Mouse (Mus musculus): ENCODE measurements at regions not wholly inside any gene's neighbourhood (a gene's known extent, or its start where the extent isn't known, plus 50 kb on each side); places are given as distances from the start of the nearest gene placed in this dataset.

GRCm38 (mm10) chr17:87571345-87571932 is 64.3 kb upstream of the Epcam start:
- Histone ChIP-seq H3K4me2 (ENCODE audit: low read depth, low read length) (peak overlapping the region; percentile 62), H3K9ac (ENCODE audit: low read length) (peak overlapping the region; percentile 1; the same call in 1 of the 2 replicates), H3K9me3 (ENCODE audit: control insufficient read depth, low read length) (no peaks in the 10 kb centered on the region), H3K4me3 (ENCODE audit: low read length) (peak overlapping the region; percentile 26), H3K27me3 (ENCODE audit: control insufficient read depth, insufficient read depth, low read depth, low read length) (no peaks in the 10 kb centered on the region), H3K27ac (ENCODE audit: low read length) (no peak overlapping the region), H3K36me3 (ENCODE audit: control insufficient read depth, insufficient read depth, low read length) (no peaks in the 10 kb centered on the region), H3K4me1 (replicated peaks; ENCODE audit: control insufficient read depth, insufficient read depth, low read length) (peaks cover 8% of the 10 kb centered on the region)
- WGBS, result 7% methylated on average over 18 of the region's 18 CpGs
- peak; percentile 91 for ATAC-seq (ENCODE audit: low read depth)

DNA sequence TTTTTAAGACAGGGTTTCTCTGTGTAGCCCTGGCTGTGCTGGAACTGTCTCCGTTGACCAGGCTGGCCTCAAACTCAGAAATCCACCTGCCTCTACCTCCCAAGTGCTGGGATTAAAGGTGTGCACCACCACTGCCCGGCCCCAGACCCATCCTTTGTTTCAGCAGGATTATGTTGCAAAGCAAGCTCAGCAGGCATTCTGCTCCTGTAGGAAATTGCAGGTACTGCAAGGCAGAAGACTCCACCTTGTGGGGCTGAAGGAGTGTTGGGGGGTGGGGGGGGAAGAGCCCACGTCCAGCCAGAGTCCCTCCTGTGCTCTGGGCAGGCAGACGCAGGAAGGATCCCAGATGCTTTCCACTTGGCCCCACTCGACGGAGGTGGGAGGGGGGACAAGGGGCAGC is 52.2 kb upstream of the Epcam start:
- H3K27me3 ChIP-seq (ENCODE audit: control insufficient read depth, insufficient read depth, low read depth, low read length), result no peaks in the 10 kb centered on the region
- no peak overlapping the region for H3K27ac ChIP-seq (ENCODE audit: low read length)
- no peaks in the 10 kb centered on the region for H3K4me1 ChIP-seq (replicated peaks; ENCODE audit: control insufficient read depth, insufficient read depth, low read length)
- 43% methylated on average over 6 of the region's 6 CpGs for WGBS
- no peak overlapping the region for H3K4me3 ChIP-seq (ENCODE audit: low read length)
- H3K9me3 ChIP-seq (ENCODE audit: control insufficient read depth, low read length), result peaks cover 5% of the 10 kb centered on the region
- no peak overlapping the region for H3K9ac ChIP-seq (ENCODE audit: low read length)
- no peak overlapping the region for H3K4me2 ChIP-seq (ENCODE audit: low read depth, low read length)
- ATAC-seq (ENCODE audit: low read depth), result no peak
- H3K36me3 ChIP-seq (ENCODE audit: control insufficient read depth, insufficient read depth, low read length), result no peaks in the 10 kb centered on the region

DNA sequence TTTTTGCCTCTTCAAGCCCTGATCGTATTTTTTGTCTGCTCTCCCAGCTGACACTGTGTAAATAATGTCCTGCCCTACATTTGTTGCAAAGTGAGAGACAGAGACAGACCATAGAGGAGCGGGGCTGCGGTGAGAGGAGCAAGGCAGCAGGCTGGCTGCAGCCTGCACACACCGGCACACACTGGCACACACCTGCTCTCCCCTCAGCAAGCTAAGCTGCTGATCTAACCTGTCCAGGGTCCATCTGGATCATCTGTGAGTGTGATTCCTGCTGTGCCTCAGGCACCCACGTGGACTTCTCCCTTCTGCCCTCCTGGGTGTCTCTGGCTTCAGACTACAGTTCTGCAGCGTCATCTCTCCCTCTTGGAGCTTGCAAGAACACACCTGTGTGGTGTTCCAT is 50.4 kb upstream of the Epcam start:
- Histone ChIP-seq H3K4me1 (replicated peaks; ENCODE audit: control insufficient read depth, insufficient read depth, low read length) (no peaks in the 10 kb centered on the region), H3K9ac (ENCODE audit: low read length) (no peak overlapping the region), H3K27me3 (ENCODE audit: control insufficient read depth, insufficient read depth, low read depth, low read length) (no peaks in the 10 kb centered on the region), H3K4me3 (ENCODE audit: low read length) (no peak overlapping the region), H3K27ac (ENCODE audit: low read length) (no peak overlapping the region), H3K4me2 (ENCODE audit: low read depth, low read length) (no peak overlapping the region), H3K9me3 (ENCODE audit: control insufficient read depth, low read length) (peaks cover 5% of the 10 kb centered on the region), H3K36me3 (ENCODE audit: control insufficient read depth, insufficient read depth, low read length) (no peaks in the 10 kb centered on the region)
- WGBS, result 52% methylated on average over 6 of the region's 6 CpGs
- ATAC-seq (ENCODE audit: low read depth), result no peak
